Mouse (Mus musculus) adrenal gland, adult 18-20 months (tissue): Measurements from ENCODE around the gene Itpripl2. TPM values are rescaled to one million over a fixed set of nuclear protein-coding genes. Genes with fewer than 3 reads are reported as not detected.

Source experiments
- DNase-seq, 2 experiments: peaks; one replicate each; pipeline ENCODE4 v3.0.0; 2021 to 2022; ENCODE audit warnings: low spot score in 2 of 2
- total RNA-seq, 2 experiments: library from RNA; stranded (reverse); gene quantifications; 1 replicate in 1 of 2; 2 replicates in 1 of 2; pipeline ENCODE4 v1.2.3; 2021

Gene Itpripl2
- total RNA-seq, 2 experiments from 2014 or later, result 13.2 to 14.3 TPM

- peak; percentile 18 to 33 for DNase-seq
These were observed 44.3 kb downstream of the Itpripl2 start for GRCm38 (mm10) chr7:118447291-118448133.

GRCm38 (mm10) chr7:118443895-118444485 is 47.8 kb downstream of the Itpripl2 start:
- no peak for DNase-seq

GRCm38 (mm10) chr7:118443371-118443770 is 48.4 kb downstream of the Itpripl2 start:
- no peak for DNase-seq

- no peak for DNase-seq
These were observed 50.2 kb downstream of the Itpripl2 start for GRCm38 (mm10) chr7:118441535-118441934.

- DNase-seq, result peak; percentile 18 to 38
These were observed 54.5 kb downstream of the Itpripl2 start for GRCm38 (mm10) chr7:118437101-118437802.

Other genes with a start within 250 kb of the Itpripl2 start
- gene Smg1, start 248.3 kb downstream of the Itpripl2 start, total RNA-seq, result 10 to 100 TPM; 40.6 to 41.4 TPM
- gene Syt17, start 43.8 kb downstream of the Itpripl2 start, total RNA-seq, result 1 to 10 TPM; 5.3 to 7.2 TPM
- gene Coq7, start 41.4 kb upstream of the Itpripl2 start, total RNA-seq, result 10 to 100 TPM; 38.7 to 56.5 TPM
- 1 to 10 TPM in 1 of 2 experiments, under 1 TPM in 1; 0.36 to 1.3 TPM for gene Tmc7, start 92.8 kb upstream of the Itpripl2 start, total RNA-seq
- gene Tmc5, start 105.3 kb upstream of the Itpripl2 start, total RNA-seq, result under 1 TPM in 1 of 2 experiments, not detected in 1; 0.06 TPM
- gene Gde1, start 213.8 kb upstream of the Itpripl2 start, total RNA-seq, result 100 to 1,000 TPM; 116 to 138 TPM
- gene Ccp110, start 220.6 kb upstream of the Itpripl2 start, total RNA-seq, result 1 to 10 TPM; 5.6 to 5.9 TPM
- 10 to 100 TPM; 50.7 to 51.1 TPM for gene Vps35l, start 248.3 kb upstream of the Itpripl2 start, total RNA-seq